Mouse (Mus musculus) lung, embryonic 14.5 days (tissue): Measurements from ENCODE around the gene Lrrd1. TPM values are rescaled to one million over a fixed set of nuclear protein-coding genes. Genes with fewer than 3 reads are reported as not detected.
"Not testable (repeated sequence)": the region's sequence is repeated elsewhere in the genome, so short reads cannot be mapped to it uniquely, and the experiment has no call there.

Experiments used
- ATAC-seq: fragments of 200-750 bp; cut with Nextera tagmentation; 2 replicates; pipeline ENCODE4 v1.8.0; 2017; ENCODE audit warnings: mild to moderate bottlenecking, moderate TSS enrichment, moderate library complexity; ENCODE audit not compliant: insufficient read depth
- DNase-seq: peaks from one replicate; pipeline ENCODE4 v3.0.0-alpha.2; 2015
- H3K27ac ChIP-seq: fragments of 300-500 bp; sonication (generic); 2 replicates; pipeline ENCODE4 v1.5.1; 2014; ENCODE audit warnings: low read depth, mild to moderate bottlenecking, moderate library complexity
- H3K27me3 ChIP-seq: fragments of 300-500 bp; sonication (generic); 2 replicates; pipeline ENCODE4 v1.6.1; 2014; ENCODE audit warnings: low read length, control low read depth; ENCODE audit not compliant: insufficient read depth
- H3K36me3 ChIP-seq: fragments of 300-500 bp; sonication (generic); 2 replicates; pipeline ENCODE4 v1.6.1; 2014; ENCODE audit warnings: control low read depth; ENCODE audit not compliant: insufficient read depth
- H3K4me1 ChIP-seq: fragments of 300-500 bp; sonication (generic); 2 replicates; pipeline ENCODE4 v1.6.1; 2014; ENCODE audit warnings: antibody characterized with exemption, control low read depth; ENCODE audit not compliant: insufficient read depth
- H3K4me2 ChIP-seq: fragments of 300-500 bp; sonication (generic); 2 replicates; pipeline ENCODE4 v1.6.1; 2014; ENCODE audit warnings: mild to moderate bottlenecking
- H3K4me3 ChIP-seq: fragments of 300-500 bp; sonication (generic); 2 replicates; pipeline ENCODE4 v1.5.1; 2014; ENCODE audit warnings: low read depth, low read length
- H3K9ac ChIP-seq: fragments of 300-500 bp; sonication (generic); 2 replicates; pipeline ENCODE4 v1.6.1; 2014
- H3K9me3 ChIP-seq: fragments of 300-500 bp; sonication (generic); 2 replicates; pipeline ENCODE4 v1.6.1; 2016; ENCODE audit warnings: low read depth, low read length, control low read depth
- CTCF ChIP-seq: IDR thresholded peaks from 2 replicates; pipeline ENCODE4 v1.5.1; 2016; ENCODE audit warnings: antibody characterized with exemption, low read depth
- WGBS: fragments of 180-500 bp; shearing (Covaris S2); extraction: QIAGEN DNeasy Blood & Tissue Kit; methylation state at CpG from one replicate; pipeline ENCODE4 v1.1.7; 2014; 5-methylcytosine and 5-hydroxymethylcytosine counted together
- polyA plus RNA-seq: library from polyadenylated mRNA; unstranded; fragments of >200 nt; fragmentation: Nextera tagmentation; extraction: Ambion mirVana; gene quantifications from 2 replicates; pipeline ENCODE4 v1.2.1, GENCODE M21; 2014

Lrrd1 gene
- polyA plus RNA-seq, 1 experiment from 2014 or later: 0.09 TPM

GRCm38 (mm10) chr5:3803292-3804165, 41.4 kb upstream of the Lrrd1 start:
- peak; percentile 29; the same call in 1 of the 2 replicates for TF ChIP-seq CTCF
- WGBS: under 1% methylated on average over 36 of the region's 36 CpGs
- Histone ChIP-seq H3K9ac (peak overlapping the region; percentile 75), H3K9me3 (no peaks in the 10 kb centered on the region), H3K4me2 (peak overlapping the region; percentile 86), H3K27me3 (no peaks in the 10 kb centered on the region), H3K36me3 (peaks cover 7% of the 10 kb centered on the region; the same call in 1 of the 2 replicates), H3K4me3 (peak overlapping the region; percentile 81), H3K27ac (peak overlapping the region; percentile 91), H3K4me1 (peaks cover 3% of the 10 kb centered on the region; the same call in 1 of the 2 replicates)
- ATAC-seq (peak; percentile 81), DNase-seq (peak; percentile 63)

GRCm38 (mm10) chr5:3808472-3808871, 36.5 kb upstream of the Lrrd1 start:
- WGBS: 94% methylated on average over 1 of the region's 1 CpGs
- TF ChIP-seq CTCF: no peak
- H3K36me3 ChIP-seq: peaks cover 25% of the 10 kb centered on the region
- H3K27ac ChIP-seq: no peak overlapping the region
- H3K9me3 ChIP-seq: no peaks in the 10 kb centered on the region
- ATAC-seq: no peak
- H3K4me2 ChIP-seq: no peak overlapping the region
- H3K4me3 ChIP-seq: no peak overlapping the region
- no peak overlapping the region for H3K9ac ChIP-seq
- no peak for DNase-seq
- H3K4me1 ChIP-seq: peaks cover 3% of the 10 kb centered on the region; the same call in 1 of the 2 replicates
- no peaks in the 10 kb centered on the region for H3K27me3 ChIP-seq

DNA sequence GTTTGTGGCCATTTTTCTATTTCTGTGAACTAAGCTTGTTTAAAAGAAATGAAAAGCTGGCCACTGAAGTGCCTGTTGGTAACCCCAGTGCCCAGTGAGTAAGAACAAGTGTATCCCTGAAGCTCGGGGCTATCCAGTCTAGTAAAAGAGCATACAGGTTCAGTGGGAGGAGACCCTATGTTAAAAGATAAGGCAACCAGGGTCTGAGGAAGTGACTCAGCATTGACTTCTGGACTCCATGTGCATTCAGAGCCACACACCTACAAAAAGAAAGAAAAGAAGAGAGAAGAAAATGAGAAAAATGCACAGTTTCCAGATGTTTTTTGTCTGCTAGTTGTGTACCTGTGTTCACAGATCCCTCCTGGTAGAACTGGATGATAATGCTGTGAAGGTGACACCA, 10.9 kb upstream of the Lrrd1 start:
- Histone ChIP-seq H3K4me2 (no peak overlapping the region), H3K4me3 (no peak overlapping the region), H3K9me3 (no peaks in the 10 kb centered on the region), H3K27me3 (no peaks in the 10 kb centered on the region), H3K9ac (no peak overlapping the region), H3K27ac (no peak overlapping the region), H3K4me1 (no peaks in the 10 kb centered on the region), H3K36me3 (peaks cover 30% of the 10 kb centered on the region)
- DNase-seq (no peak), ATAC-seq (no peak)
- 67% methylated on average over 1 of the region's 1 CpGs for WGBS
- no peak for TF ChIP-seq CTCF

DNA sequence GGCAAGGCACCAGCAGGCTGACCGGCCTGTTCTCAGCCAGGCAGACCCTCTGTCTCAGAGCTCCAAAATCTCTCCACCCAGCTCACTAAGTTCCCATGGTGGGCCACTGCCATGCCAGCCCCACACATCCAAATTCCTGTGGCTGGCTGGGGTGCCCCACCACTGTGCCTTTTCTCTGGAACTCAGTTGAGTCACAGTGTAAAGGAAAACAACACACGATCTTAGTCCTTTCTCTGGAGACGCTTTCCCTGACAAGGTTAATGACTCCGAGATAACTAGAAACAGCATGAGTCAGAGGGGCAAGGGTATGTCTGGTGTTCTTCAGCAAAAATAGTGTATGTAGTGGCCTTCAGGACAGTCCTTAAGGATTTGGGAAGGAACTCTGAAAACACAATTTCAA, 25.2 kb downstream of the Lrrd1 start:
- DNase-seq (no peak), ATAC-seq (no peak)
- no peak for TF ChIP-seq CTCF
- WGBS: 57% methylated on average over 4 of the region's 4 CpGs
- H3K9ac ChIP-seq: no peak overlapping the region
- H3K4me1 ChIP-seq: no peaks in the 10 kb centered on the region
- no peaks in the 10 kb centered on the region for H3K9me3 ChIP-seq
- no peaks in the 10 kb centered on the region for H3K27me3 ChIP-seq
- no peak overlapping the region for H3K4me2 ChIP-seq
- H3K36me3 ChIP-seq: no peaks in the 10 kb centered on the region
- no peak overlapping the region for H3K27ac ChIP-seq
- H3K4me3 ChIP-seq: no peak overlapping the region

DNA sequence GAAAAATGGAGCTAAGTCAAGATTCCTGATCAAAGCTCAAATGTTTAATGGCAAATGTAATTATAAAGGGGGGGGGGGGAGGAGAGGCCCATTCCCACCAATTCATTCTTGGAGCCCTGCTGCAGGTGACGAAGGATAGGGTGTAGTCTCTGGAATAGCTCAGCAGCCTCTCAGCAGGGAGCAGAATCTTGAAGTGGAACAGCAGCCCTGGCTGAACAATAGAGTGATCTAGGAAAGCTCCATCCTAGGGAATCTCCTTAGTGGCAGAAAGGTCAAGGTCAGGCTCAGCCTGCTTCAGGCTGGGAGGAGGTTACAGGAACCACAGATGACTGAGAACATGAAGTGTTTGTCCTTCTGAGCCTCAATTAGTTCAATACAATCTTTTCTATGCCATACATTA, 27.4 kb downstream of the Lrrd1 start:
- no peak for TF ChIP-seq CTCF

GRCm38 (mm10) chr5:3873485-3873884, 28.5 kb downstream of the Lrrd1 start:
- no peak for ATAC-seq
- no peaks in the 10 kb centered on the region for H3K9me3 ChIP-seq
- no peak for TF ChIP-seq CTCF

More for the DNA sequence above, 27.4 kb downstream of the Lrrd1 start:
- Histone ChIP-seq H3K9me3 (no peaks in the 10 kb centered on the region), H3K9ac (no peak overlapping the region), H3K4me2 (no peak overlapping the region), H3K4me3 (no peak overlapping the region), H3K27ac (no peak overlapping the region), H3K36me3 (no peaks in the 10 kb centered on the region), H3K4me1 (no peaks in the 10 kb centered on the region), H3K27me3 (no peaks in the 10 kb centered on the region)
- no peak for ATAC-seq
- no peak for DNase-seq
- 60% methylated on average over 1 of the region's 1 CpGs for WGBS

DNA sequence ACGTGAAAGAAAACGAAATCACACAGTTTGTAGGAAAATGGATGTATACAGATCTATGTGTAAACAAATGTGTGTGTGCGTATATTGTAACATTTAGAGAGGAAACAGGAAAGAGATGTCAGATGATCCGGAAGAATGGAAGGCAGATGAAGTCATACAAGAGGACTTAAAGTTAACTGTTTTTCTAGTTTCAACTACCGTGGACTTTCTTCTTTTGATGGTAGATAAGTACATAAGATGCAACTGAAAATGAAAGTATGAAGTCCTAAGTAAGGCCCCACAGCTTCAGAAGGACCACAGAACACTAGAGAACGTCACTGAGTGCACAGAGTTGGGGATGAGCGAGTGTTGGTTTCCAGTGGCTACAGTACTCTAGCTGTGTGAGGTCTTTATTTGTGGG, 41.9 kb downstream of the Lrrd1 start:
- H3K36me3 ChIP-seq, H3K4me1 ChIP-seq, H3K4me2 ChIP-seq, H3K4me3 ChIP-seq, H3K9me3 ChIP-seq, DNase-seq, H3K9ac ChIP-seq, ATAC-seq, H3K27ac ChIP-seq, H3K27me3 ChIP-seq: not testable (repeated sequence)
- WGBS: 80% methylated on average over 7 of the region's 7 CpGs

More at GRCm38 (mm10) chr5:3873485-3873884, 28.5 kb downstream of the Lrrd1 start:
- Histone ChIP-seq H3K36me3 (no peaks in the 10 kb centered on the region), H3K4me3 (no peak overlapping the region), H3K27me3 (no peaks in the 10 kb centered on the region), H3K4me1 (no peaks in the 10 kb centered on the region), H3K4me2 (no peak overlapping the region), H3K27ac (no peak overlapping the region), H3K9ac (no peak overlapping the region)
- DNase-seq: no peak
- 82% methylated on average over 3 of the region's 3 CpGs for WGBS
